Mouse (Mus musculus): Measurements from ENCODE around the gene Tnpo3.

- no peak for TF ChIP-seq CTCF (IDR thresholded peaks at IDR 0.05; ENCODE audit: borderline replicate concordance, insufficient read depth, low read depth, low read length)
- no peak for TF ChIP-seq POLR2A (IDR thresholded peaks at IDR 0.05; ENCODE audit: borderline replicate concordance, insufficient read depth, low read length)
These were observed 83.1 kb downstream of the Tnpo3 start, which contains the start of gene Irf5 for GRCm38 (mm10) chr6:29526281-29527251.

Measured in cerebellum, adult 2 months (tissue).